Mouse (Mus musculus): Measurements from ENCODE around the gene Sgms1. TPM values are rescaled to one million over a fixed set of nuclear protein-coding genes. Genes with fewer than 3 reads are reported as not detected.
A peak's percentile ranks its signal among the peaks of the same experiment; 100 is the strongest.
"Not testable (repeated sequence)": the region's sequence is repeated elsewhere in the genome, so short reads cannot be mapped to it uniquely, and the experiment has no call there.

The Sgms1 gene
- polyA plus RNA-seq, 1 experiment from 2014 or later: 28.8 TPM

DNA sequence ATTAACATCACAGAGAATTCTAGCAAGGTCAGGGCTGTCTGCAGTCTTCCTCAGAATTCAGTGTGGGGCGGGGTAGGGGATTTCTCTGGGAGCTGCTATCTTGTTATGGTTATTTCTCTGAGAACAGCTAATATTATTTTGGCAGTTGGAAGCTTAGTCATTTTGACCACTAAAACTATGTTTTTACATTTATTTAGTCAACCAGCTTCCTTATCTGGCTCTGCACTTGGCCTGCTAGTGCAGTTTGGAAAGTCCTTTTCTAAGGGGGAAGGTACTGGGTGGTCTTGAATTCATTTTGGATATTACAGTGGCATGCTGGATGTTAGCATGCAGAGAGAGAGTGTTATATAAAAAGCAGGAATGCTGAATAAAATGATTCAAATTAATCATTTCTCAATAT lies 72.2 kb downstream of the Sgms1 start:
- H3K9ac ChIP-seq (ENCODE audit: low read depth, low read length); H3K36me3 ChIP-seq (ENCODE audit: control insufficient read depth, insufficient read depth); H3K27me3 ChIP-seq (ENCODE audit: control insufficient read depth, insufficient read depth, low read depth, low read length); H3K4me2 ChIP-seq (ENCODE audit: low read depth, low read length); H3K9me3 ChIP-seq (replicated peaks; ENCODE audit: control insufficient read depth, low read length); H3K4me3 ChIP-seq (ENCODE audit: low read depth, low read length); H3K27ac ChIP-seq (ENCODE audit: low read length); ATAC-seq (ENCODE audit: low read depth): not testable (repeated sequence)
- 20% methylated on average over 1 of the region's 1 CpGs for WGBS (ENCODE audit: insufficient replicate concordance)
- peaks cover 15% of the 10 kb centered on the region for H3K4me1 ChIP-seq (ENCODE audit: control insufficient read depth, low read depth, low read length)

DNA sequence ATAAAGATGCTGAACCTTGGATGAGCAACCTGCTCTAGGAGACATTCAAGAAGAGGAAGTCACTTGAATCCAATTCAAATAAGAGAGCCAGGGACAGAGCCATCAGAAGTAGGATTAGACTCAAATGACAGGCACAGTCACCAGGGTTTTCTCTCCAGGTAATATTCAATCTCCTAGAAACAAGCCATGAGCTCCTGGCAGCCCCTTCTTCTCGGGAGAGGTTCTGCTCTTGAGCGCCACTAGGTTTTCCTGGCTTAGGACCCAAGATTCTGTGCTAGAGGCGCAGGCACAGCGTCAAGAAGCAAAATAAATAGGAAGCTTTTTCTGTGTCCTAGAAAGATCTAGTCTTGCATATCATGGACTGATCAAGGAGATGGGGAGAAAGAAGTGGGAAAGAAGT lies 76.2 kb downstream of the Sgms1 start:
- WGBS (ENCODE audit: insufficient replicate concordance): 75% methylated on average over 4 of the region's 4 CpGs
- H3K4me3 ChIP-seq (ENCODE audit: low read depth, low read length): no peak overlapping the region
- no peaks in the 10 kb centered on the region for H3K36me3 ChIP-seq (ENCODE audit: control insufficient read depth, insufficient read depth)
- H3K9me3 ChIP-seq (replicated peaks; ENCODE audit: control insufficient read depth, low read length): no peaks in the 10 kb centered on the region
- H3K4me1 ChIP-seq (ENCODE audit: control insufficient read depth, low read depth, low read length): peaks cover 3% of the 10 kb centered on the region
- no peak overlapping the region for H3K9ac ChIP-seq (ENCODE audit: low read depth, low read length)
- no peak overlapping the region for H3K4me2 ChIP-seq (ENCODE audit: low read depth, low read length)
- ATAC-seq (ENCODE audit: low read depth): no peak
- no peaks in the 10 kb centered on the region for H3K27me3 ChIP-seq (ENCODE audit: control insufficient read depth, insufficient read depth, low read depth, low read length)
- H3K27ac ChIP-seq (ENCODE audit: low read length): no peak overlapping the region

DNA sequence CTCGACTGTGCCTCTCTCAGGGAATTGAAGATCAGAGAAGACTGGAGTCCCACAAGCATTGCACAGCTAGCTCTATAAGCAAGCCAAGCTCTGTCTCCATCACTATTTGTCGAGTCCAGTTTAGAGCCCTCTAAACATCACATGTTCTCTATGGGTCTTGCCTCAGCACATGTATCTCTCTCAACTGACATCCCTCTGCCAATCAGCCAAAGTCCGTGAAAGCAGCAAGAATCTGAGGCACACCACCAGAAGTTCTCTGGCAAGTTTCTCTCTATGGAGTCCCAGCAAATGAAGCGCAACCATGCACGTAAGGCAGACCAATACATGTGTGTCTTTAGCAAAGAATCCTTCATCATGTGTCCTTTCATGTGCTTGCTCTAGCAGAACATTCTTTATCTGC lies 77.8 kb downstream of the Sgms1 start:
- Histone ChIP-seq H3K9ac (ENCODE audit: low read depth, low read length) (no peak overlapping the region), H3K36me3 (ENCODE audit: control insufficient read depth, insufficient read depth) (no peaks in the 10 kb centered on the region), H3K9me3 (replicated peaks; ENCODE audit: control insufficient read depth, low read length) (no peaks in the 10 kb centered on the region), H3K27me3 (ENCODE audit: control insufficient read depth, insufficient read depth, low read depth, low read length) (no peaks in the 10 kb centered on the region), H3K4me1 (ENCODE audit: control insufficient read depth, low read depth, low read length) (peaks cover 3% of the 10 kb centered on the region), H3K4me3 (ENCODE audit: low read depth, low read length) (no peak overlapping the region), H3K4me2 (ENCODE audit: low read depth, low read length) (no peak overlapping the region), H3K27ac (ENCODE audit: low read length) (no peak overlapping the region)
- no peak for ATAC-seq (ENCODE audit: low read depth)
- 74% methylated on average over 5 of the region's 5 CpGs for WGBS (ENCODE audit: insufficient replicate concordance)

DNA sequence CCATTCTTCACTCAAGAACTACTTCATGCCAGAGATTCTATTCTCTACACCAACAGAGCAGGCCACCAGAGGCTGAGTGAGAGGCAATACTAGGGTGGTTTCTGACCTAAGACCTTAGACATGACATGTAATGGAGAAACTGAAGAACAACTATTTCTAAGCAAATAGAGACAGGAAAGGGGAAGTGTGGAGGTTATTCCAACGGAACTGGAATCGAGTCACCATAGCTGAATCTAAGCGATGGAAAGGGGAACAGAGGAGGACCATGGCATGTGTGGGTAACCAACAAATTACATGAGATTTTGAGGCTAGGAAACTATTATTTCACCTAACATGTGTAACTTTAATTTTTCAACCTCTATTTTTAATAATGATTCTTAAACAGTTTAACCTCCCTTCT lies 78.5 kb downstream of the Sgms1 start:
- Histone ChIP-seq H3K27ac (ENCODE audit: low read length) (no peak overlapping the region), H3K4me3 (ENCODE audit: low read depth, low read length) (no peak overlapping the region), H3K4me1 (ENCODE audit: control insufficient read depth, low read depth, low read length) (peaks cover under 1% of the 10 kb centered on the region; the same call in 1 of the 2 replicates), H3K9ac (ENCODE audit: low read depth, low read length) (no peak overlapping the region), H3K9me3 (replicated peaks; ENCODE audit: control insufficient read depth, low read length) (no peaks in the 10 kb centered on the region), H3K27me3 (ENCODE audit: control insufficient read depth, insufficient read depth, low read depth, low read length) (no peaks in the 10 kb centered on the region), H3K36me3 (ENCODE audit: control insufficient read depth, insufficient read depth) (no peaks in the 10 kb centered on the region), H3K4me2 (ENCODE audit: low read depth, low read length) (no peak overlapping the region)
- no peak for ATAC-seq (ENCODE audit: low read depth)
- 67% methylated on average over 3 of the region's 3 CpGs for WGBS (ENCODE audit: insufficient replicate concordance)

DNA sequence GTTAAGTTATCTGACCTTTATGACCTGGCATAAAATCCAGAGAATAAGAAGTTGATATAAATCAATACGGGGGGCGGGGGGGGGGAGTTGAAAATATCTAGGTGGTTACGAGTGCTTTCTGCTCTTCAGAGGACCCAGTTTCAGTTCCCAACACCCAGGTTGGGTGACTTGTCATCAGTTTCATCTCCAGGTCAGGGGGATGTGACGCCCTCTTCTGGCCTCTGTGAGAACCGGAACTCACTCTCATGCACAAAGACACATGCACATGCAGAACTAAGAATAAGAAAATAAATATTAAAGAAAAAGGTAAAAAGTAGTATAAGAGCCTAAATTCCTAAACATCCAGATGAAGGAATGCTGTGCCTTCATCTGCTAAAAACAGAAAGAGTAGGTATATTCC lies 79.0 kb downstream of the Sgms1 start:
- Histone ChIP-seq H3K27me3 (ENCODE audit: control insufficient read depth, insufficient read depth, low read depth, low read length) (no peaks in the 10 kb centered on the region), H3K9ac (ENCODE audit: low read depth, low read length) (no peak overlapping the region), H3K27ac (ENCODE audit: low read length) (no peak overlapping the region), H3K36me3 (ENCODE audit: control insufficient read depth, insufficient read depth) (no peaks in the 10 kb centered on the region), H3K4me2 (ENCODE audit: low read depth, low read length) (no peak overlapping the region), H3K4me1 (ENCODE audit: control insufficient read depth, low read depth, low read length) (no peaks in the 10 kb centered on the region; the same call in 1 of the 2 replicates), H3K9me3 (replicated peaks; ENCODE audit: control insufficient read depth, low read length) (no peaks in the 10 kb centered on the region), H3K4me3 (ENCODE audit: low read depth, low read length) (no peak overlapping the region)
- 78% methylated on average over 5 of the region's 5 CpGs for WGBS (ENCODE audit: insufficient replicate concordance)
- ATAC-seq (ENCODE audit: low read depth): no peak

DNA sequence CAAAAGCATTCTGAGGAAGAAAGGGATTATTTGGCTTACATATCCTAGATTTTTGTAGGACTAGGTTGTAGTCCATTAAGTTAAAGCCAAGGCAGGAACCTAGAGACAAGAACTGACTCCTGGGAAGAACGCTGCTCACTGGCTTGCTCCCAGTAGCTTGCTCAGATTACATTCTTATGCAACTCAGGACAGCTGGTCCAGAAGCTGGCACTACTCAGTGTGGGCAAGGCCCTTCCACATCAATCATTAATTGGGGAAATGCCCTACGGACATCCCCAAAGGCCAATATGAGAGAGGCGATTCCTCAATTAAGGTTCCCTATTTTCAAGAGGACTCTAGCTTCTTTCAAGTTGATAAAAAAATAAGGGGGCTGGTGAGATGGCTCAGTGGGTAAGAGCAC lies 80.2 kb downstream of the Sgms1 start:
- Histone ChIP-seq H3K27ac (ENCODE audit: low read length) (no peak overlapping the region), H3K36me3 (ENCODE audit: control insufficient read depth, insufficient read depth) (no peaks in the 10 kb centered on the region), H3K9ac (ENCODE audit: low read depth, low read length) (no peak overlapping the region), H3K4me1 (ENCODE audit: control insufficient read depth, low read depth, low read length) (peaks cover 4% of the 10 kb centered on the region), H3K27me3 (ENCODE audit: control insufficient read depth, insufficient read depth, low read depth, low read length) (no peaks in the 10 kb centered on the region), H3K9me3 (replicated peaks; ENCODE audit: control insufficient read depth, low read length) (no peaks in the 10 kb centered on the region), H3K4me2 (ENCODE audit: low read depth, low read length) (no peak overlapping the region), H3K4me3 (ENCODE audit: low read depth, low read length) (no peak overlapping the region)
- WGBS (ENCODE audit: insufficient replicate concordance): 79% methylated on average over 3 of the region's 3 CpGs
- no peak for ATAC-seq (ENCODE audit: low read depth)

DNA sequence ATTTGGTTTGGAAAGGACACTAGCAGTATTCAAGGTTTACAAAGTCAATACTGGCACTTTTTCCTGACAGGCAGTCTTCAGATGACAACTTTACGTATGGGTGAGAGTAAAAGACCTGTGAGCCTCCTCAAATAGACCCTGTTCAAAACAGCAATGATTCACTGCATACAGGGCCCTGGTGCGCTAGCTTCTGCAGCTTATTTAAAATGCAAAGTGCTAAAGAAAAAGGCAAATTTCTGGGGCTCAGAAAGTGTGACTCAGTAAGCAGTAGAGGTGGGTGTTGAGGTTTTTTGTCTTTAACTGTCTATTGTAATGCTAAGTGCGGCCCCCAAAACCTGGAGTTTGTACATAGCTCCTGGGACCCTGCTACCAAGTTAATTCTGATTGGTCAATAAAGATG lies 81.2 kb downstream of the Sgms1 start:
- WGBS (ENCODE audit: insufficient replicate concordance): 69% methylated on average over 3 of the region's 3 CpGs
- H3K9me3 ChIP-seq (replicated peaks; ENCODE audit: control insufficient read depth, low read length): no peaks in the 10 kb centered on the region
- no peak overlapping the region for H3K4me2 ChIP-seq (ENCODE audit: low read depth, low read length)
- no peaks in the 10 kb centered on the region for H3K36me3 ChIP-seq (ENCODE audit: control insufficient read depth, insufficient read depth)
- no peak for ATAC-seq (ENCODE audit: low read depth)
- no peaks in the 10 kb centered on the region for H3K27me3 ChIP-seq (ENCODE audit: control insufficient read depth, insufficient read depth, low read depth, low read length)
- no peak overlapping the region for H3K27ac ChIP-seq (ENCODE audit: low read length)
- no peak overlapping the region for H3K4me3 ChIP-seq (ENCODE audit: low read depth, low read length)
- H3K4me1 ChIP-seq (ENCODE audit: control insufficient read depth, low read depth, low read length): peaks cover 6% of the 10 kb centered on the region
- H3K9ac ChIP-seq (ENCODE audit: low read depth, low read length): no peak overlapping the region

DNA sequence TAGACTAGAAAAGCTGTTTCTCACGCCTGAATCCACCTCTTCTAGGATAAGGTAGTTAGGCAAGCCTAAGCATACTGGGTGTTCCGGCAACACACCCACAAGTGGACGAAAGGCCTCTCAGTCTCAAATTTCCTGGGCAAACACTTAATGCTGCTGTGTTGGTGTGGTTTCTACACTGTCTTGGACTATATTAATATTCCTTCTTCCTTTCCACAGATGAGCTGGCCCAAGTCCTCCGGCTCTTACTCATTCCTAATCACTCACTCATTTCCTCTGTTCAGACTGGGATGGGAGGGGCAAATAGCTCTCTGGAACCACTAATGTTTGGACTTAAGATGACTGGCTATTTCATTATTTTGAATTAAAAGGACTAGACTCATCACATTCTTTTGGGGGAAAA lies 84.6 kb downstream of the Sgms1 start:
- Histone ChIP-seq H3K9me3 (replicated peaks; ENCODE audit: control insufficient read depth, low read length) (no peaks in the 10 kb centered on the region), H3K27ac (ENCODE audit: low read length) (peak overlapping the region; percentile 57)
- WGBS (ENCODE audit: insufficient replicate concordance): 52% methylated on average over 4 of the region's 4 CpGs

DNA sequence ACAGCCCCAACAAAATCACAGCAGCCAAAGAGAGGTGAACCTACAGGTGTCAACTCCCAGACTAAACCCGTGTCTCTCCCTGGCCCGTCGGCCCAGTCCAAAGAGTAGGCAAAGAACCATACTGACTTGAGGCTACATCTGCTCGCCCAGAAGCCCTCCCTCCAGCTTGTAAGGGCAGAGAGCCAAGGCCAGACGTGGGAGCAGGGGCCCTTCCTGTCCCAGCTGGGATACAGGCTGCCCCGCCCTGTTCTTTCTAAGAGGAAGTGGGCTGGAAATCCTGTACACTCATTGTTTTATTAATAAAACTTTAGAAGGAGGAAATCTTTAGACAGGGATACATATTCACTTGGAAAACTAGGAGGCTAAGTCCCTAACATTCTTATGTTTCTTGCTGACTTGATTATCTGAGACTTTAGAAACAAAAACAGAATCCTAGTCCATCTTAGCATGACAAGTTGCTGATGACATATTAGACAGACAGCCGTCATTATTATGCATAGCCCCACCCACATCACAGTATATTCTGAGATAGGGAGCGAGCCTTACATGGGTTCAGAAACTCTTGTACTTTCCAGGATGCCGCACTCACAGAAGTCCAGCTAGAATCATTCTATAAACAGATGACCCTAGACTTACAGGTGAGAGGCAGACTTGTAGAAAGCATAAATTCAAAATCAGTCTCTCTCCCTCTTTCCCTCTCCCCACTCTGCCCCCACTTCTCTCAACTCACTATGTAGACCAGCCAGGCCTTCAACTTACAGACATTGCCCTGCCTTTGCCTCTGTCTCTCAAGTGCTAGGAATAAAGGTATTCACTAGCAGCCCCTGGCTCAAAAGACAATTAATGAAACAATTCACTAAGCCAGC lies 85.3 kb downstream of the Sgms1 start:
- 45% methylated on average over 9 of the region's 9 CpGs for WGBS (ENCODE audit: insufficient replicate concordance)
- peak; percentile 43; the same call in 1 of the 2 replicates for ATAC-seq (ENCODE audit: low read depth)
- Histone ChIP-seq H3K36me3 (ENCODE audit: control insufficient read depth, insufficient read depth) (no peaks in the 10 kb centered on the region), H3K4me1 (ENCODE audit: control insufficient read depth, low read depth, low read length) (peaks cover 6% of the 10 kb centered on the region), H3K27me3 (ENCODE audit: control insufficient read depth, insufficient read depth, low read depth, low read length) (no peaks in the 10 kb centered on the region), H3K27ac (ENCODE audit: low read length) (peak overlapping the region; percentile 57), H3K4me3 (ENCODE audit: low read depth, low read length) (no peak overlapping the region), H3K9ac (ENCODE audit: low read depth, low read length) (no peak overlapping the region), H3K9me3 (replicated peaks; ENCODE audit: control insufficient read depth, low read length) (no peaks in the 10 kb centered on the region), H3K4me2 (ENCODE audit: low read depth, low read length) (no peak overlapping the region)

More for the DNA sequence above, 84.6 kb downstream of the Sgms1 start:
- Histone ChIP-seq H3K4me1 (ENCODE audit: control insufficient read depth, low read depth, low read length) (peaks cover 6% of the 10 kb centered on the region), H3K9ac (ENCODE audit: low read depth, low read length) (no peak overlapping the region), H3K36me3 (ENCODE audit: control insufficient read depth, insufficient read depth) (no peaks in the 10 kb centered on the region), H3K4me3 (ENCODE audit: low read depth, low read length) (no peak overlapping the region), H3K4me2 (ENCODE audit: low read depth, low read length) (no peak overlapping the region), H3K27me3 (ENCODE audit: control insufficient read depth, insufficient read depth, low read depth, low read length) (no peaks in the 10 kb centered on the region)
- peak; percentile 32; the same call in 1 of the 2 replicates for ATAC-seq (ENCODE audit: low read depth)

Measured in liver, embryonic 16.5 days (tissue).